Mouse (Mus musculus) urinary bladder, postnatal 10 days (tissue): ENCODE results near the gene Atp1b1.

Source experiments
- DNase-seq: peaks from one replicate; pipeline ENCODE4 v3.0.0; 2022; ENCODE audit warnings: low spot score

The Atp1b1 gene

GRCm38 (mm10) chr1:164461726-164462125 lies 3.6 kb upstream of the Atp1b1 start:
- DNase-seq, result no peak

GRCm38 (mm10) chr1:164460921-164461697 lies 3.0 kb upstream of the Atp1b1 start:
- DNase-seq, result no peak

DNA sequence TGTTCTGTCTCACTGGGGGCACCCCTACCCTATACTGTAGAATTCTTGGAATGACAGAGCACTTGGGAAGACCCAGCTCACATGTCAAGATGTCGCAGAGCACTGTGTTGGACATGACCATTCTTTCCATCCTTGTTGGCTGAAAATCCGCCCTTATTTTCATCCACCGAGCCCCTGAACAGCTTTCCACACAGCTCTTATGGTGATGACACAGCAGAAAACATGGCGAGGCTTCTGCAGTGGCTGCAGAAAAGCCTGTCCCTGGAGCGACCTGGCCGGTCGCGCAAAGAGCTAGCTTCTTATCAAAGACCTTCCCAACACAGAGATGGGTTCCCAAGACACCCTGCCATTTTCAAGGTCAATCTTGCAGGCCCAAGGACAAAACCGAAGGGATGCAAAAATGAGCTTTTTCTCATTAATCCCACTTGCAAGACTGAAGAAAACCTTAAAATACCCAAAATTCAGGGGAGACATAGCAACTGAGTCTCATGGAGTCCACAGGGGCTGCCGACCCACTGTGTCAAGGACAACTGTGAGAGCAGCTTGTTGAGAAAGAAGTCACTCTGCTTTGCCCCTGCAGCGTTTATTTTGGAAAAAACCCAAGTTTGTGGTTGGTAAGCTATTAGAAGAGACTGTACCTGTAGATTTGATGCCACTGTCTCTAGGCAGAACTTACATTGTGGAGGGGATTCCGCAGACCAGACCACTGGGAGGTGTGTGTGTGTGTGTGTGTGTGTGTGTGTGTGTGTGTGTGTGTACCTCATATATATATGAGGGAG lies 1.2 kb upstream of the Atp1b1 start:
- no peak for DNase-seq

GRCm38 (mm10) chr1:164458621-164459051 lies 481 bp upstream of the Atp1b1 start:
- peak; percentile 20 for DNase-seq

- DNase-seq, result peak; percentile 28
These were observed 467 bp downstream of the Atp1b1 start for GRCm38 (mm10) chr1:164457531-164458244.

GRCm38 (mm10) chr1:164456731-164457130 lies 1.4 kb downstream of the Atp1b1 start:
- DNase-seq, result no peak

DNA sequence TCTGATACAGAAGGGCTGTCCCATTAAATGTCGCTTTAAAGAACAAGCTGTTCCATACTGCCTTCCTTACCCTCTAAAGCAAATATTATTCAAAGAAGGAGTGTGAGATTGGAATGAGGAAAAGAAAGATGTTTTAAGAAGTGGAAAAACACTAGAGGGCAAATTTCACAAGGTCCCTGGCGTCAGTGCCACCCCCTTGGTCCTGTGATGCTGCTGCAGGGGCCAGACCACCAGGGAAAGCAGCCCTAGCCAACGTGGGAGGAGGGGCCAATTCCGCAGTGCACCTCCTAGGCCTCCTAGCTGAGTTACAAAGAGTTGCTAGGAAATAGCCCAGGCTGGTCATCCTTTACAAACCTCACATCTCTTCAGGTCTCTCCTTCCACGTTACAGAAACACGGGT lies 2.1 kb downstream of the Atp1b1 start:
- DNase-seq, result no peak

GRCm38 (mm10) chr1:164455614-164456013 lies 2.5 kb downstream of the Atp1b1 start:
- DNase-seq, result no peak

GRCm38 (mm10) chr1:164454747-164455400 lies 3.3 kb downstream of the Atp1b1 start:
- no peak for DNase-seq

GRCm38 (mm10) chr1:164453739-164454138 lies 4.4 kb downstream of the Atp1b1 start:
- DNase-seq, result no peak

- no peak for DNase-seq
These were observed 5.0 kb downstream of the Atp1b1 start for GRCm38 (mm10) chr1:164453146-164453545.

GRCm38 (mm10) chr1:164452580-164452979 lies 5.6 kb downstream of the Atp1b1 start:
- DNase-seq, result no peak

GRCm38 (mm10) chr1:164451346-164451745 lies 6.8 kb downstream of the Atp1b1 start:
- no peak for DNase-seq

DNA sequence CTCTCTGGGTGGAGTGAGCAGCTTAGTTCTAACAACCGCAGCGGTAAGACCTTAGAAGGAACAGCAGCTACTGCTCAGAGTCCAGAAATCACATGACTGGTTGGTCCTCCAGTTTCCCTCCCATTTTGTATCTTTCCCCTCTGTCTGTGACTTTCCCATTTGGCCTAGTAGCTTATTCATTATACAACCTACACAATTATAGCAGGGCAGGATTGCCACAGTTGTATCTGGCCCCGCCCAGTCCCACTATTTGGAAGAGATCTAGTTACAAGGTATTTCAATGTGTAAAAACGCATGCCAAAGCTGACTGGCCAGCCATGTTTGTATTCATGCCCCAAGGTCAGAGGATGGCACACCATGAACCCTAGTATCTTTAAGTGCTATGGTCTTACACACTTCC lies 7.5 kb downstream of the Atp1b1 start:
- no peak for DNase-seq

DNA sequence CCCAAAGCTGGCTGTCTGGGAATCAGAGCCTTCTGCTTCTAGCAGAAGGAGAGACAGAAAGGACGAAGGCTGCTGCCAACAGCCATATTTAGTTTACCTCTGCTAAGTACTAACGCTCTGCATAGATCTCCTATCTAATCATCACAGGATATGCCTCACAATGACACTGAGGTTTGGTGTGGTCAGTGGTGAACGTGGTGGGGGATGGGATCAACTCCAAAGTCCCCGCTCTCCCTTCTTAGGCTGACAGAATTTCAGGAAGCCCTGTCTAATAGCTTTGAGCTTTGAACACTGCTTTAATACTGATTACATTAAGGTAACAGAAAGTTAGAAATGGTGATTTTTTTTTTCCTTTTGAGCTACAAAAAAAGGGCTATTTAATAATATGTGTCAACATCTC lies 7.9 kb downstream of the Atp1b1 start:
- no peak for DNase-seq

GRCm38 (mm10) chr1:164449626-164450025 lies 8.5 kb downstream of the Atp1b1 start:
- no peak for DNase-seq

DNA sequence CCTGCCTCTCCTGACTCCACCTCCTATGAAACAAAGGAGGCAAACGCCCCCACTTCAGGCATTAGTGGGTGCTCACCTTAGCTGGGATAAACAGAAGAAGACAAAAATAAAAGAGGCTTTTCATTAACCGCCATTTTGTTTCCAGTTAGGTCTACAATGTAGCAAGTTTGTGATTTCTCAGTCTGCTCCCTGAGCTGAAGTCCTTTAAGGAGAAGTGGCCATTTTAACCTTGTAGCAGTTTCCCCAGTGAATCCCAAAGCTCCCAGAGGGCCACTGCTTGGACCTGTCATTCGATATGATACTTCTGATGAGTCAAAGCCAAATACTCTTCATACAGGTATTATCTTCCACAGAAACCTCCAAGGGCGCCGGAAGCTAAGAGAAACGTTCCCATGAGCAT lies 10.6 kb downstream of the Atp1b1 start:
- no peak for DNase-seq

DNA sequence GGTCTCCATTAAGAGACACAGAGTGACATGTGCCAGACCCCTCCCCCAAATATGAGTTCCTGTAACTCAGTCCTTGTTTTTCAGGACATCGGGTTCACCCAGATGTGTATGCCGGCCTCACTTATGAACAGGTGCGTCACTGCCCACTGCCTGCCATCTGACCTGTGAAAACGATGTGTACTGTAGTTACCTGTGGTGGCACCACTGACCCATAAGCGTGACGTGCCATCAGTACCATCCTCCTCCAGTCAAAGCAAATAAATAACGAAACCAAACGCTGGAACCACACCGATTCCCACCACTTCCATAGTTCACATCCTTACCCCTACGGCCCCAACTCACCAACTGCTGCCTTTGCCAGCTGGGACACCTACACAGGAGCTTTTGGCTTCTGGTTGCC lies 11.6 kb downstream of the Atp1b1 start:
- no peak for DNase-seq

DNA sequence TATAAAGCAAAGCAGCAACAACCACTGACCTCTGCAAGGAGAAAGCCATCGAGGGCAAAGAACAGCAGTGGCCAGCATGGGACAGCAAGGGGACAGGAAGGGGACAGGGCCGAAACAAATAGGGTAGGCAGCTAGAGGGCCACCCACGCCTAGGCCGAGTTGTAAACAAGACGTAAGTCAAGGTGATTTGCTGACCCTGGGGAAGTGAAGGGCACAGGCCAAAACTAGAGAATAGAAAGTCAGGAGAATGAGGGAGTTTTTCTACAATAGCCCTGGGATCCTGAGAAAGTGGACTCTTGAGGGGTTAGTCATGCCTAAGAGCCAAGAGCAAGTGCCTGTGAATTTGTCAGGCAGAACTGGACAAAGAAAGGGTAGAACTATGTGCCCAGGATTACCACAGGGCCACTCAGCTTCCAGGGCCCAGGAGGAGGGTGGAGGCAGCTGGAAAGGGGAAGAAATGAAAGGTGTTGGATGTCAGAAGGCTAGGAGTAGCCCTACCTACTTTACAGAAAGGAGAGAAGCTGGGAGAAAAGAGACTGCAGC lies 12.5 kb downstream of the Atp1b1 start:
- DNase-seq, result no peak

DNA sequence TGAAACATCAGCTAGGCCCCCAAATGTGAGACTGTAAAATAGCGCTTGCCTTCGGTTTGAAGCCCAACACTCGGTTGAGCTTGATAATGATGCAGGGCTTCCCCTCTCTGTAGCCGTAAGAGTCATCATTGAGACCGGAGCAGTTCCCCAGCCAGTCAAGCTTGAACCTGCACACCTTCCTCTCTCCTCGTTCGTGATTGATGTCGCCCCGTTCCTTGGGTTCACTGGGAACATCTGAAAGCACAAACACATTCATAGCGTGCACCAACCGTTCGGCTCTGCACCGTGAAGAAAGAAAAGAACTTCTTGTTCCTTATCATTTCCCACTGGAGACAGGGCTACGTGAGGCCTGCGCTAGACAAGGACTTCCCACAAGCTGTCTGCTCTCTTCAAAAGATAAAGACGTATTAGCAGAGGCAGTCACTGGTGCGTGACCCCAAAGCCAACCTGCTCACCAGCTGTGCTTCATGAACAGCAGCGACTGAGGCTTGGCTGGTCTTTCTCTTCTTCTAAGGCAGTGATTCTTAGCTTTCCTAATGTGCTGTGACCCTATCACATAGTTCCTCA lies 16.7 kb downstream of the Atp1b1 start:
- no peak for DNase-seq

GRCm38 (mm10) chr1:164440708-164441407 lies 17.3 kb downstream of the Atp1b1 start:
- no peak for DNase-seq
